Mouse (Mus musculus): ENCODE measurements at regions not wholly inside any gene's neighbourhood (a gene's known extent, or its start where the extent isn't known, plus 50 kb on each side); places are given as distances from the start of the nearest gene placed in this dataset.

DNA sequence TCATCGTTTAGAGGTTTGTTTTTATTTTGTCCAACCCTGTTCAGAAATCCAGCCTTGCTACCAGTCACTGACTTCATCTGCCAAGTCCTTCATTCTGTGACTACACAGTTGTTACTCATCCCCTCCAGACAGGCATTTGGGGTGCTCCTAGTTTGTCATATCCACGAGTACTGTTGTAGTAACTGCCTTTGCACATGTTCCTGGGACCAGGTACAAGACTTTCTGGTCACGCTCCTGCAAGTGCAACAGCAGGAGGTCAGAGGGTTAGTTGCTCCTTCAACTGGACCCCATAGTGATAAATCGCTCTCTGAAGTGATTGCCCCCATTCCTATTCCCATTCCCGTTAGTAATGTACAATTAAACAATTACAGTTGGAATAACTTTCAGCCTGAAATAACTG lies 269.9 kb downstream of the Rps15a start:
- no peak overlapping the region for H3K27ac ChIP-seq (ENCODE audit: control insufficient read depth, insufficient read depth, low read depth, low read length)
- no peaks in the 10 kb centered on the region for H3K36me3 ChIP-seq (ENCODE audit: control insufficient read depth, insufficient read depth, low read length)
- TF ChIP-seq POLR2A (IDR thresholded peaks at IDR 0.05; ENCODE audit: control insufficient read depth, low read depth, low read length) (no peak), CTCF (IDR thresholded peaks at IDR 0.05; ENCODE audit: control insufficient read depth, insufficient read depth, insufficient replicate concordance, low read depth, low read length) (no peak)
- H3K4me3 ChIP-seq (ENCODE audit: control insufficient read depth, low read depth, low read length): no peak overlapping the region
- no peaks in the 10 kb centered on the region for H3K4me1 ChIP-seq (ENCODE audit: control insufficient read depth, insufficient read depth, low read length)
- no peaks in the 10 kb centered on the region for H3K27me3 ChIP-seq (ENCODE audit: control insufficient read depth, insufficient read depth, low read length)

DNA sequence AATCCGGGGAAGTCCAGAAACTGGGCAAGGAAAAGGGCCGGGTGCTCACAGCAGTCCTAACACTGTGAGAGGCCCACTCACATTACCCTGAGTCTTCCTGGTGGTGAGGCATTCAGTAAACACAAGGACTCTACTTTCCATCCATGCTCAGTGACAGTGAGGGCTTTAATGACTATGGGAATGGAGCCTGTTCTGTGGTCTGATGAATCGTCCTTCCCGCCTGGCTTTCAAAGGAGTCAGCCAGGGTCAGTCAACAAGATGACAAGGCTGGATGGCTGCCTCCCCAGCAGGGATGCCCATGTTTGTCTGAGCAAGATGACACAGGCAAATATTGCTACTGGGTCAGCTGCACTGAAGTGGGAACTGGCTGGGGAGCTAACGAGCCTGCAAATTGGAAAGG lies 273.2 kb downstream of the Rps15a start:
- Histone ChIP-seq H3K27ac (ENCODE audit: control insufficient read depth, insufficient read depth, low read depth, low read length) (no peak overlapping the region), H3K27me3 (ENCODE audit: control insufficient read depth, insufficient read depth, low read length) (no peaks in the 10 kb centered on the region), H3K4me3 (ENCODE audit: control insufficient read depth, low read depth, low read length) (no peak overlapping the region), H3K36me3 (ENCODE audit: control insufficient read depth, insufficient read depth, low read length) (no peaks in the 10 kb centered on the region), H3K4me1 (ENCODE audit: control insufficient read depth, insufficient read depth, low read length) (no peaks in the 10 kb centered on the region)
- TF ChIP-seq CTCF (IDR thresholded peaks at IDR 0.05; ENCODE audit: control insufficient read depth, insufficient read depth, insufficient replicate concordance, low read depth, low read length): no peak
- TF ChIP-seq POLR2A (IDR thresholded peaks at IDR 0.05; ENCODE audit: control insufficient read depth, low read depth, low read length): no peak

DNA sequence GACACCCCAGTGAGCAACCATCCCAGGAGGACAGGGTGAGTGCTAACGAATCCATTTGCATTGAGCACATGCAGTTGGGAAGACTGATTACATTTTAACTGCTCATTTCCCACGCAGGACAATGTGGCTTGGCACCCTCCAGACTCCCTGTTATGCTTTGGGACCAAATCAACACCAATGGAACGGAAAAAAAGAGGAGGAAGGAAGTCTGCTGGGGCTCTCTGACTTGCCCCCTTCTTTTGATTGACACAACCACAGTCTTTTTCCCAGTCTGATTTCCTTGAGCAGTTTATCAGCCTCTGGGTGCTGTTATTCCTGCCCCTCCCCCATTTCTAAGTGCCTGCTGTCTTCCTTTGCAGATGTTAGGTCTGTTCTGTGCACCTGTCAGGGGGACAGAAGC lies 321.0 kb downstream of the Rps15a start:
- TF ChIP-seq CTCF (IDR thresholded peaks at IDR 0.05; ENCODE audit: control insufficient read depth, insufficient read depth, insufficient replicate concordance, low read depth, low read length) (no peak), POLR2A (IDR thresholded peaks at IDR 0.05; ENCODE audit: control insufficient read depth, low read depth, low read length) (no peak)
- Histone ChIP-seq H3K36me3 (ENCODE audit: control insufficient read depth, insufficient read depth, low read length) (no peaks in the 10 kb centered on the region), H3K27ac (ENCODE audit: control insufficient read depth, insufficient read depth, low read depth, low read length) (no peak overlapping the region), H3K4me3 (ENCODE audit: control insufficient read depth, low read depth, low read length) (no peak overlapping the region), H3K4me1 (ENCODE audit: control insufficient read depth, insufficient read depth, low read length) (no peaks in the 10 kb centered on the region), H3K27me3 (ENCODE audit: control insufficient read depth, insufficient read depth, low read length) (no peaks in the 10 kb centered on the region)

GRCm38 (mm10) chr7:117793991-117794390 lies 322.0 kb downstream of the Rps15a start:
- Histone ChIP-seq H3K27ac (ENCODE audit: control insufficient read depth, insufficient read depth, low read depth, low read length) (no peak overlapping the region), H3K4me3 (ENCODE audit: control insufficient read depth, low read depth, low read length) (no peak overlapping the region), H3K36me3 (ENCODE audit: control insufficient read depth, insufficient read depth, low read length) (no peaks in the 10 kb centered on the region), H3K27me3 (ENCODE audit: control insufficient read depth, insufficient read depth, low read length) (no peaks in the 10 kb centered on the region), H3K4me1 (ENCODE audit: control insufficient read depth, insufficient read depth, low read length) (no peaks in the 10 kb centered on the region)
- TF ChIP-seq POLR2A (IDR thresholded peaks at IDR 0.05; ENCODE audit: control insufficient read depth, low read depth, low read length) (no peak), CTCF (IDR thresholded peaks at IDR 0.05; ENCODE audit: control insufficient read depth, insufficient read depth, insufficient replicate concordance, low read depth, low read length) (no peak)

GRCm38 (mm10) chr7:117792456-117792855 lies 323.5 kb downstream of the Rps15a start:
- H3K27ac ChIP-seq (ENCODE audit: control insufficient read depth, insufficient read depth, low read depth, low read length): no peak overlapping the region
- TF ChIP-seq CTCF (IDR thresholded peaks at IDR 0.05; ENCODE audit: control insufficient read depth, insufficient read depth, insufficient replicate concordance, low read depth, low read length): no peak
- TF ChIP-seq POLR2A (IDR thresholded peaks at IDR 0.05; ENCODE audit: control insufficient read depth, low read depth, low read length): no peak
- H3K36me3 ChIP-seq (ENCODE audit: control insufficient read depth, insufficient read depth, low read length): no peaks in the 10 kb centered on the region
- H3K27me3 ChIP-seq (ENCODE audit: control insufficient read depth, insufficient read depth, low read length): no peaks in the 10 kb centered on the region
- no peak overlapping the region for H3K4me3 ChIP-seq (ENCODE audit: control insufficient read depth, low read depth, low read length)
- no peaks in the 10 kb centered on the region for H3K4me1 ChIP-seq (ENCODE audit: control insufficient read depth, insufficient read depth, low read length)

- no peak overlapping the region for H3K4me3 ChIP-seq (ENCODE audit: control insufficient read depth, low read depth, low read length)
- TF ChIP-seq CTCF (IDR thresholded peaks at IDR 0.05; ENCODE audit: control insufficient read depth, insufficient read depth, insufficient replicate concordance, low read depth, low read length): no peak
- TF ChIP-seq POLR2A (IDR thresholded peaks at IDR 0.05; ENCODE audit: control insufficient read depth, low read depth, low read length): no peak
- H3K4me1 ChIP-seq (ENCODE audit: control insufficient read depth, insufficient read depth, low read length): no peaks in the 10 kb centered on the region
- no peak overlapping the region for H3K27ac ChIP-seq (ENCODE audit: control insufficient read depth, insufficient read depth, low read depth, low read length)
- H3K27me3 ChIP-seq (ENCODE audit: control insufficient read depth, insufficient read depth, low read length): no peaks in the 10 kb centered on the region
- no peaks in the 10 kb centered on the region for H3K36me3 ChIP-seq (ENCODE audit: control insufficient read depth, insufficient read depth, low read length)
Observed at GRCm38 (mm10) chr7:117778996-117779395, 337.0 kb downstream of the Rps15a start.

GRCm38 (mm10) chr7:117777921-117778320 lies 338.1 kb downstream of the Rps15a start:
- TF ChIP-seq CTCF (IDR thresholded peaks at IDR 0.05; ENCODE audit: control insufficient read depth, insufficient read depth, insufficient replicate concordance, low read depth, low read length) (no peak), POLR2A (IDR thresholded peaks at IDR 0.05; ENCODE audit: control insufficient read depth, low read depth, low read length) (no peak)
- Histone ChIP-seq H3K4me1 (ENCODE audit: control insufficient read depth, insufficient read depth, low read length) (no peaks in the 10 kb centered on the region), H3K27me3 (ENCODE audit: control insufficient read depth, insufficient read depth, low read length) (no peaks in the 10 kb centered on the region), H3K27ac (ENCODE audit: control insufficient read depth, insufficient read depth, low read depth, low read length) (no peak overlapping the region), H3K4me3 (ENCODE audit: control insufficient read depth, low read depth, low read length) (no peak overlapping the region), H3K36me3 (ENCODE audit: control insufficient read depth, insufficient read depth, low read length) (no peaks in the 10 kb centered on the region)

DNA sequence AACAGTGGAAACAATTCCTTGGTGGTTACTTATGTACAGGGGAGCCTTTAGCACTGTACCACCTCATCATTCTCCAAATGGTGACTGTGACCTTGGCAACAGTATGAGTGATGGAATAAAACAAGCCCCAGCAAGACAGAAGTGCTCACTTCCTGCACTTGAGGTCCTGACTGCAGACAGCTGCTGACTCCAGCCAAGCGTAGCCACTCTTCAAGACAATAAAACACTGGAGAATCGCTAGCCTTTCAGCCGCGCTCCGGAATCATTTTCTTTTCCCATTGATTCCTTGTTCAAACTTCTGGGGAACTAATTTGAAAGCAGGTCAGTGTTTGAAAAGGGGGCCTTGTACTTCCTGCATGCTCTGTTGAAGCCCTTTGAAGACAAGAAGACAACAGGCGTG lies 344.2 kb downstream of the Rps15a start:
- no peak overlapping the region for H3K27ac ChIP-seq (ENCODE audit: control insufficient read depth, insufficient read depth, low read depth, low read length)
- TF ChIP-seq POLR2A (IDR thresholded peaks at IDR 0.05; ENCODE audit: control insufficient read depth, low read depth, low read length) (no peak), CTCF (IDR thresholded peaks at IDR 0.05; ENCODE audit: control insufficient read depth, insufficient read depth, insufficient replicate concordance, low read depth, low read length) (no peak)
- no peak overlapping the region for H3K4me3 ChIP-seq (ENCODE audit: control insufficient read depth, low read depth, low read length)
- no peaks in the 10 kb centered on the region for H3K36me3 ChIP-seq (ENCODE audit: control insufficient read depth, insufficient read depth, low read length)
- no peaks in the 10 kb centered on the region for H3K4me1 ChIP-seq (ENCODE audit: control insufficient read depth, insufficient read depth, low read length)
- H3K27me3 ChIP-seq (ENCODE audit: control insufficient read depth, insufficient read depth, low read length): no peaks in the 10 kb centered on the region
